Mouse (Mus musculus): Measurements from ENCODE around the gene AC134908.4. TPM values are rescaled to one million over a fixed set of nuclear protein-coding genes. Genes with fewer than 3 reads are reported as not detected.

AC134908.4 gene
- polyA plus RNA-seq, 1 experiment from 2014 or later = 0.95 TPM

- Histone ChIP-seq H3K27ac (replicated peaks) (peak within 1 kb of the TSS; percentile 87), H3K4me3 (peak within 1 kb of the TSS; percentile 81), H3K4me1 (peaks cover 78% of the 10 kb centered on the region), H3K36me3 (replicated peaks) (peaks cover 59% of the 10 kb centered on the region), H3K27me3 (replicated peaks; ENCODE audit: low read depth, poor library complexity, severe bottlenecking) (no peaks in the 10 kb centered on the region), H3K9me3 (no peaks in the 10 kb centered on the region)
- DNase-seq (ENCODE audit: low spot score) = peak; percentile 86
- WGBS = 1% methylated on average over 32 of the region's 32 CpGs
These were observed 33.5 kb upstream of the AC134908.4 start, which contains the start of gene Jmjd8 for GRCm38 (mm10) chr17:25828712-25829557. Gene Jmjd8, plus strand, starts transcription at chr17:25828867.

- Histone ChIP-seq H3K4me3 (peak overlapping the region; percentile 81), H3K4me1 (peaks cover 76% of the 10 kb centered on the region), H3K27me3 (replicated peaks; ENCODE audit: low read depth, poor library complexity, severe bottlenecking) (no peaks in the 10 kb centered on the region), H3K27ac (replicated peaks) (peak overlapping the region; percentile 87), H3K36me3 (replicated peaks) (peaks cover 59% of the 10 kb centered on the region), H3K9me3 (no peaks in the 10 kb centered on the region)
- WGBS = 83% methylated on average over 8 of the region's 8 CpGs
- no peak for DNase-seq (ENCODE audit: low spot score)
These were observed 32.8 kb upstream of the AC134908.4 start for GRCm38 (mm10) chr17:25828223-25828594.

- no peaks in the 10 kb centered on the region for H3K9me3 ChIP-seq
- DNase-seq (ENCODE audit: low spot score) = no peak
- no peaks in the 10 kb centered on the region for H3K27me3 ChIP-seq (replicated peaks; ENCODE audit: low read depth, poor library complexity, severe bottlenecking)
- H3K4me3 ChIP-seq = peak overlapping the region; percentile 81
- WGBS = 92% methylated on average over 22 of the region's 22 CpGs
- peaks cover 59% of the 10 kb centered on the region for H3K36me3 ChIP-seq (replicated peaks)
- H3K27ac ChIP-seq (replicated peaks) = no peak overlapping the region
- peaks cover 79% of the 10 kb centered on the region for H3K4me1 ChIP-seq
These were observed 32.2 kb upstream of the AC134908.4 start for GRCm38 (mm10) chr17:25827546-25828222.

GRCm38 (mm10) chr17:25827011-25827410 is 31.6 kb upstream of the AC134908.4 start:
- peaks cover 59% of the 10 kb centered on the region for H3K36me3 ChIP-seq (replicated peaks)
- 92% methylated on average over 13 of the region's 13 CpGs for WGBS
- H3K9me3 ChIP-seq = no peaks in the 10 kb centered on the region
- no peak for DNase-seq (ENCODE audit: low spot score)
- H3K27me3 ChIP-seq (replicated peaks; ENCODE audit: low read depth, poor library complexity, severe bottlenecking) = peaks cover 4% of the 10 kb centered on the region; the same call in 1 of the 2 replicates
- no peak overlapping the region for H3K27ac ChIP-seq (replicated peaks)
- H3K4me3 ChIP-seq = peak overlapping the region; percentile 81
- peaks cover 76% of the 10 kb centered on the region for H3K4me1 ChIP-seq

GRCm38 (mm10) chr17:25825984-25826570 is 30.6 kb upstream of the AC134908.4 start:
- Histone ChIP-seq H3K9me3 (no peaks in the 10 kb centered on the region), H3K4me1 (peaks cover 67% of the 10 kb centered on the region), H3K36me3 (replicated peaks) (peaks cover 50% of the 10 kb centered on the region), H3K27me3 (replicated peaks; ENCODE audit: low read depth, poor library complexity, severe bottlenecking) (peaks cover 12% of the 10 kb centered on the region), H3K4me3 (0 out of 2 replicates have a peak overlapping the region, but pooled peaks have one; percentile 2), H3K27ac (replicated peaks) (no peak overlapping the region)
- 94% methylated on average over 27 of the region's 27 CpGs for WGBS
- DNase-seq (ENCODE audit: low spot score) = no peak

- no peak for DNase-seq (ENCODE audit: low spot score)
- Histone ChIP-seq H3K27me3 (replicated peaks; ENCODE audit: low read depth, poor library complexity, severe bottlenecking) (peaks cover 19% of the 10 kb centered on the region), H3K36me3 (replicated peaks) (peaks cover 42% of the 10 kb centered on the region), H3K27ac (replicated peaks) (no peak overlapping the region), H3K4me1 (peaks cover 59% of the 10 kb centered on the region), H3K4me3 (peak overlapping the region; percentile 70; the same call in 1 of the 2 replicates), H3K9me3 (no peaks in the 10 kb centered on the region)
- WGBS = 92% methylated on average over 6 of the region's 6 CpGs
These were observed 29.9 kb upstream of the AC134908.4 start for GRCm38 (mm10) chr17:25825311-25825710.

- 72% methylated on average over 17 of the region's 17 CpGs for WGBS
- Histone ChIP-seq H3K27me3 (replicated peaks; ENCODE audit: low read depth, poor library complexity, severe bottlenecking) (peaks cover 27% of the 10 kb centered on the region), H3K4me1 (peaks cover 55% of the 10 kb centered on the region), H3K4me3 (peak overlapping the region; percentile 70), H3K36me3 (replicated peaks) (peaks cover 34% of the 10 kb centered on the region), H3K9me3 (no peaks in the 10 kb centered on the region), H3K27ac (replicated peaks) (no peak overlapping the region)
- DNase-seq (ENCODE audit: low spot score) = no peak
These were observed 29.1 kb upstream of the AC134908.4 start for GRCm38 (mm10) chr17:25824362-25825142.

- Histone ChIP-seq H3K36me3 (replicated peaks) (peaks cover 33% of the 10 kb centered on the region), H3K4me3 (peak within 1 kb of the TSS; percentile 70), H3K27ac (replicated peaks) (peak within 1 kb of the TSS; percentile 73), H3K27me3 (replicated peaks; ENCODE audit: low read depth, poor library complexity, severe bottlenecking) (peaks cover 38% of the 10 kb centered on the region), H3K4me1 (peaks cover 59% of the 10 kb centered on the region), H3K9me3 (no peaks in the 10 kb centered on the region)
- DNase-seq (ENCODE audit: low spot score) = peak; percentile 79
- WGBS = under 1% methylated on average over 18 of the region's 18 CpGs
These were observed 28.0 kb upstream of the AC134908.4 start, which contains the start of gene Wdr24 for GRCm38 (mm10) chr17:25823452-25823851. Gene Wdr24, plus strand, starts transcription at chr17:25823627.

GRCm38 (mm10) chr17:25818851-25819780 is 23.7 kb upstream of the AC134908.4 start:
- H3K4me3 ChIP-seq = peak overlapping the region; percentile 33
- H3K36me3 ChIP-seq (replicated peaks) = peaks cover 6% of the 10 kb centered on the region; the same call in 1 of the 2 replicates
- no peaks in the 10 kb centered on the region for H3K9me3 ChIP-seq
- no peak overlapping the region for H3K27ac ChIP-seq (replicated peaks)
- WGBS = 6% methylated on average over 46 of the region's 46 CpGs
- peaks cover 74% of the 10 kb centered on the region for H3K27me3 ChIP-seq (replicated peaks; ENCODE audit: low read depth, poor library complexity, severe bottlenecking)
- peaks cover 23% of the 10 kb centered on the region for H3K4me1 ChIP-seq
- DNase-seq (ENCODE audit: low spot score) = peak; percentile 42

GRCm38 (mm10) chr17:25817662-25818061 is 22.2 kb upstream of the AC134908.4 start:
- Histone ChIP-seq H3K36me3 (replicated peaks) (peaks cover 6% of the 10 kb centered on the region; the same call in 1 of the 2 replicates), H3K9me3 (no peaks in the 10 kb centered on the region), H3K27ac (replicated peaks) (no peak overlapping the region), H3K27me3 (replicated peaks; ENCODE audit: low read depth, poor library complexity, severe bottlenecking) (peaks cover 86% of the 10 kb centered on the region), H3K4me3 (no peak overlapping the region; the same call in 1 of the 2 replicates), H3K4me1 (peaks cover 18% of the 10 kb centered on the region)
- no peak for DNase-seq (ENCODE audit: low spot score)
- 81% methylated on average over 11 of the region's 11 CpGs for WGBS

GRCm38 (mm10) chr17:25813471-25813870 is 18.0 kb upstream of the AC134908.4 start:
- 2% methylated on average over 20 of the region's 20 CpGs for WGBS
- H3K27ac ChIP-seq (replicated peaks) = no peak overlapping the region
- H3K9me3 ChIP-seq = no peaks in the 10 kb centered on the region
- DNase-seq (ENCODE audit: low spot score) = peak; percentile 92
- H3K4me1 ChIP-seq = peaks cover 30% of the 10 kb centered on the region
- H3K36me3 ChIP-seq (replicated peaks) = peaks cover 6% of the 10 kb centered on the region; the same call in 1 of the 2 replicates
- H3K4me3 ChIP-seq = peak overlapping the region; percentile 27; the same call in 1 of the 2 replicates
- peaks cover 91% of the 10 kb centered on the region for H3K27me3 ChIP-seq (replicated peaks; ENCODE audit: low read depth, poor library complexity, severe bottlenecking)

Measured in embryonic facial prominence, embryonic 10.5 days (tissue).